Mouse (Mus musculus): ENCODE measurements at regions not wholly inside any gene's neighbourhood (a gene's known extent, or its start where the extent isn't known, plus 50 kb on each side); places are given as distances from the start of the nearest gene placed in this dataset.

DNA sequence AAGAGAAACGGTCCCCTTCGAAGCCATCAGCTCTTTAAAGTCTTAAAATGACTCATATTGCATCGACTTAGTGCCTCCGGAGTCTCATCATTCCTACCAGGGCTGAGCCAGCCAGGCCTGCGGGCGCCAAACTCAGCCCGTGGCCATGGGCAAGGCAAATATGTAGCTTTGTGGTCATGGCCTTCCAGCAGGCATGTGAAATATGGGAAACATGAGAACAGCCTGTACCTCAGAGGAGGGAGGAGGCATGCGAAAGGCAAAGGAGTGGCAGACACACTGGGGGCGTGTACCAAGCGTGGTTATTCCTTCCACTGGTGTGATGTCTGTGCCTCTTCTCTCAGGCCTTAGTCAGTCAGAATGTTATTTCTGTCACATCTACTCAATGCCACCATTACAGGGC is 706.3 kb upstream of the Car8 start:
- DNase-seq, result no peak

DNA sequence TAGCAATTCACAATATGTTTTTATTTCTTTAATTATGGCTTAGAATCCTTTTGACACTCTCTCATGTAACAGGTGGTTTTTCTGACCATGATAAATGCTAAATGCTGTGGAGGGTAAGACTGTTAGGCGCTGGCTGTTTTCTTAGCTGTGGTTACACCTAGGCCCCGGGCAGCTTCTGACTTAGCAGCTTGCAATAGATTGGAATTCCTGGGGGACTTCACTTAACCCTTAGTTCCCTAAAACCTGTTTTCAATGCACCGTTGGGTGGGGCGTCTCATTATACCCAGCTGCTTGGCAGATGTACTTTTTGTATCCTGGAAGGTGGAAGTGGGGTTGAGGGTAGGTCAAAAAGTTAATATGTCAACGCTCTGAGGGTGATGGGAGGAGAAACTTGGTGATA is 704.2 kb upstream of the Car8 start:
- no peak for DNase-seq

DNA sequence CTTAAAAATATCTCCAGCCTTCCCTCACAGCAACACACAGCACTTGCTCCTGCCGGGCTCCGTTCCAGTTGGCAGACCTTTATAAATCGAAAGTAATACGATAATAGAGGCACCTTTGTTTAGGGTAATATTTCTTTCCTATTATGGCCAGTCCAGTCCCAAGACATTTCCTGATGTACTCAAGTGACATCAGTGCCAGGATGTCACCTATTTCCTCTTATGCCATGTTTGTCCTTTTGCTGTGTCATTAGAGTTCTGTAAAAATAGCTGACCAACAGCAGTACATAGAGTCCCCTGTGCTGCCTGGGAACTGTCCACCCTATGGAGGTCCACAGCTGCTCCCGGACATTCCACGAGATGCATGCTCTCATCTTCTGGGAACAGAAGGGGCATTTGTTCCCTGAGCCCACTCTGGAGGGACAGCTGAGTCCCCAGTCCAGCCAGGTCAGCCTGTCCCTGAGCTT is 700.1 kb upstream of the Car8 start:
- peak; percentile 45 for DNase-seq

DNA sequence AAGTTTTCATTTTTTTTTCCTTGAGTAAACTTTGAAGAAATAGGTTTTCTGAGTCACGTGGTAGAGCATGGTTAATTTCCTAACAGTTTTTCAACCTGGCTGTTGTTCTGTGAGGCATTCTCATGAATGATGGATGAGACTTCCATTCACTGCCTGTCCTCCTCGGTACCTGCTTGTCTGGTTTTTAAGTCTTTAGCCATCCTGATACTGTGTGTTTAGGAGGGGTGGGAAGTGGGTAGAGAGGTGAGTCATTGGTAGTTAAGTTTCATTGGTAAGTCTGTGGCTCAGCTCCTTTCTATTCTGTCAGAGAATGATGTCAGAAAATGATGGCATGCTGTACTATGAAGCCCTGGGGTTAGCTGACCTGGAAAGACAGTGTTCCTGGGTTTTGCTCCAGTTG is 697.1 kb upstream of the Car8 start:
- DNase-seq, result no peak

DNA sequence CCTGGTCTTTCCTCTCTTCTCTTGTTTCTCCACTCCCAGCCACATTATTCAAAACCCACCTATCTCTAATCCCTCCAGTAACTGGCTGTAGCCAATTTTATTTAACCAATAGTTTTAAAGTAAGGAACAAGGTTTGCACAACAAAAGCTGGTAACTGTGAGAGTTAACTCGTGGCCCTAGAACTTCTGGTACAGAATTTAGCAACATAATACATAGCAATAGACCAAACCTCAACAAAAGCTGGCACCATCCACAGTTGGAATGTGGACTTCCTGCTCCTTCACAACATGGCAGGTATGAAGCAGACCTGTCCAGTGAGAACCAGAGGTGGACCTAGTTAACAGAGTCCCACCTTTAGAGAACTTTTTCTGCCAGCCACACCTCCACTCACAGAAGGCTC is 695.7 kb upstream of the Car8 start:
- no peak for DNase-seq

DNA sequence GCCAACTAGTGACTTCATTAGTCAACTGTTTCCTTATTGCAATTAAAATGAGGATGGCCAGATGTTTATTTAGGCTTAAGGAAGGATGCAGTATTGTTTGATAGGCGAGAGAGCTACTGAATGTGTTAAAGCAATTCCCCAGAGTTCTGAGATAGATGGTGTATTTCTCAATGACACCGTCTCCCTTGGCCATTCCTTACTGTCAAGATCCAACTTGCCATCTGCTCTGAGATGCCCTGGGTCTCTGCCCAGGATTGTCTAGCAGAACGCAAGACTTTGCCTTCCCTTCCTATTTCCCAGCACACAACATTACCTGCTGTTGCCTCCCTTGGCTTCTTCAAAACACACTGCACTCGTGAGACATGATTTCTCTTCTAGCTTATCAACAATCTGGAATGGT is 690.5 kb upstream of the Car8 start:
- peak; percentile 83 for DNase-seq

DNA sequence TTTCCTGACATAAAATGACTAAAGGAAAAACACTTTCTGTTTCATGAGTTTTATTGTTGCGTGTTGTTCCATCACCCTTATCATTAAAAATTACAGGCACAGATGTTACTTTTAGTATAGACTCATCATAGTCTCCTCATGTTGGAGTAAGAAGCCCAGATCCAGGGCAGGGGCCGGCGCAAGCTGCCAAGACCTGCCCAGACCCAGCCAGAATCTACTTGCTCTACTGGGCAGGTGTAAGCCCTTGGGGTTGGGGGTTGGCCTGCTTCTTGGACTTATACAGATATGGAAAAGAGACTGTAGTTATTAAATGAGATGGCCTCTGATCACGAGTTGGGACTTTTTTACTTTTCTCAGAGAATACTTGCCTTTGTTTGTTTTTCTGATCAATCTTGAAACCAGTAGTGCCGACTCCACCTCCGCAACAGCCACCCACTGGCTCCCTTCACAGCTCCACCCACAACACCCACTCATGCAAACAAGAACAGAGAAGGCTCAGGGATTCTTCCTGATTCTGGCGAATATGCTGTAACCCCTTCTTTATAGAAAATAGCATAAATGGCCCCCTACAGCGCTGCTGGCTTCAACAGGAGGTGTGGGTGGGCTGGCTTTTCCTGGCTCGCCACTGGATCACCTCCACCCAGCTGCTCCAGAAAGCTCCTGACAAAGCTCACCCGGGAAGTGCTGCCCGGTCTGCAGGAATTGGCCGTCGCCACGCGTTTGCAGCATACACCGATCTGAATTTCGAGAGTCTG is 689.9 kb upstream of the Car8 start:
- DNase-seq, result peak; percentile 51

DNA sequence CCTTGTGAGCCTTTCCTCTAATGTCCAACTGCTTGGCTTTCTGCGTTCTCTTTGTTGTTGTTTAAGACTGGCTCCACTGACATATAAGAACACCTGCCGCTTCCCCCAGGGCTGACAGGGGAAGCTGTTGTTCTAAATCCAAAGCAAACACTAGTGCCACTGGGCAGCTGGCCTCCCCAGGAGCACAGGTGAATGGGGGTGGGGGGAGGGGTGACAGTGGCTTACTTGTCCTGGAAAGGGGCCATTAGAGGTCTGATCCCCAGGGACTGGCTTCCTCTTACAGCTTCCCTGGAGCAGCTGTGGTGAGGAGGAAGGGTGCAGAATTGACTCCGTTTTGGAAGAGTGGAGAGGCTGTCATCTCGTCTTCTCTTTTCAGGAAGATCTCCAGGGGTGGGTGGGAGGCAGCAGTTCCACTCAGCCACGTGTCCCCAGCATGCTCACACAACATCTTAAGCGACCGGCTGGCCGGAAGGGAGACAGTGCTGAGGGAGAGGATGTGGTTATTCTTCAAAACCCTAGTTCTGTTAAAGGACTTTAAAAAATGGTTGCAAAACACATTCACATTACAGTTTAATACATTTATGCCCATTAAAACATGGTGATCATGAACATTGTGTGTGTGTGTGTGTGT is 688.5 kb upstream of the Car8 start:
- no peak for DNase-seq

DNA sequence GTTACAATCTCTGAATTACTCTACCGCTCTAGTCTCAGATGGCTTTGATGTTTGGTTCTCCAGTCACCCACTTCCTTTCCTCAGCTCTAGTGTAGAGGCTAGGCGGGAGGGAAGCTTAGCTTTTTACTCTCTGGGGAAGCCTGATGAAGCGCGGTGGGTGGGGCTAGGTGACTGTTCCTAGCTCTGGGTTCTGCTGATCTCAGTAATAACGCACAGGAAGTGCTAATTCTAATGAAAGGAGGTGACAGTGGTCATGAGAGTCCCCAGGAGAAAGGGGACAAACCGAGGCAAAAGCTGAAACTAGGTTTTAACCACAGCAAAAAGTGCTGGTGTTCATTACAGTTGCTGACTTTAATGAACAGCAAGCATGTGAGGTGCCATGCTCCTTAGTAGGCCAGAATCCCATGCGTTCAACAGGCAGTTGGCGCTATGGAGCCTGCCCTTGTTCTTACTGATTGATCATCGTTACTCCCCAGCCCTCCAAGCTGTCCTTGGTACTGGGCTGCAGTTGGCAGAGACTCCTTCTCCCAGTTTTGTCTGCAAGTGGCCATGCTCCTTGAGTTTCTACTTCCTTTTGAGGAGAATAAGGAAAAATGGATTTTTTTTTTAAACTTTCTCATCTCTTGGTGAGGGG is 687.9 kb upstream of the Car8 start:
- no peak for DNase-seq

DNA sequence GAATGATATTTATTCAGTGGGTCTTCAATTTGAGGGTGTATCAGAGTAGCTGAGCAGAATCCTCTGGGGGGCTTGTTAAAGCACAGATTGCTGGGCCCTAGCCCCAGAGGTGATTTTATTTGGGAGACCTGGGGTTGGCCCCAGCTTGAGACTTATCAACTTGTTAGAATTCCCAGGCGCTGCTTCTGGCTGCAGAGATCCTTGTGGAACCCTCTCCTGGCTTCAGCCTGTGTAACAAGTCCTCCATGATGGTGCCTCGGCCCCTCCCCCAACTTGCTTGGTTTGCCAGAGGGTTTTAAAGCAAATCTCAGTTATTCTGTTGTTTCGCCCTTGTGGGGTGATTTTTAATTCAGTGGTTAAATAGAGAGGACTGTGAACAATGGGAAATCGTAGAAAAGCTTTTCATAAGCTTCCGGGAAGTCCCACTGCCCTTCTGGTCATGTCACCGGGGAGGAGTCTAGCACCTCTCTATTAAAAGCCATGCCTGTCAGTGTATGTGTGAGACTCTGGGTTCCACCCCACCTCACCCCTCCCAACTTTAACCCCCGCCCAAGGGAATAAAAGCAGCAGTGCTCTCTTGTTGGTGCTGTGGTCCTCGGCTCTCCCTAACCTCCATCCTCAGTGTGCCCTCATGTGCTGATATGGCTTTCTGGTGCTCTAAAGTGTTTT is 684.0 kb upstream of the Car8 start:
- DNase-seq, result no peak

DNA sequence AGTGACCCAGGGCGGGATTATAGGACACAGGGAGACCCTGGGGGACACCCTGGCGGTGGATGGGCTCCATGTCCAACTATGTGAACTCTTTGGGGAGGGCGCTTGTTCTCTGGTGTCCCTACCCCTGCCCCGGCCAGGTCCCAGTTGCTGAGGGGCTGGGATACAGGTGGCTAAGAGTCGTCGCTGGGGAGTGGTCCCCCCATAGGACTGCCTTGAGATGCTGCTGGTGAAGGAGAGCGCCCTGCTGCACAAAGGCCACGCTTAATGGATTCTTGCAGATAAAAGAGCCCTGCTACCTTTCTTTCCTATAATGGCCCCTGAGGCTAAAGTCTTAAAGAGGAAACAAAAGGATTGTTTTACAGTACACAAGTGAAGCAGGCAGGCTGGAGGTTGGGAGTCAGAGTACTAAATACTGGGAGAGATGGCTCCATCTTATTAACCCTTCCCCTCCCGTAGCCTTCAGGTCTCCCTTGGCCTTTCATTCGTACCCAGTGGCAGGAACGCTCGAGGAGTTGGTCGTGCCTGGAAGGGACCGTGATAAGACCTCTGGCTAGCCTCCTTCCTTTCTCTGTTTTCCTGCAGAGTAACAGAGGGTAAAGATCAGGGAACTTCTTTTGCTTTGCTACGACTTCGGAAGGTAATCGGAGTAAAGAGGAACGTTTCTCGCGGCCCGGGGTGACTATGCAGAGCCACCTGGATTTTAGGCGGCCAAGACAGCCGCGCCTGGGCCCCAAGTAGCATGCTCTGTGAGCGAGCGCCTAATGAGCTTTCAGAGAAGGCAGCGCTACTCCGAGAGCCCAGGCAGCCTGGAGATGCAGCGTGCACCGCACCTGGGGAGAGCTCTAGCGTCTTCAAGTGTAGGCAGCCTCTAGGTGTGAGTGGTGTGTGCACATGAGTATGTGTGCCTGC is 682.9 kb upstream of the Car8 start:
- DNase-seq, result no peak

DNA sequence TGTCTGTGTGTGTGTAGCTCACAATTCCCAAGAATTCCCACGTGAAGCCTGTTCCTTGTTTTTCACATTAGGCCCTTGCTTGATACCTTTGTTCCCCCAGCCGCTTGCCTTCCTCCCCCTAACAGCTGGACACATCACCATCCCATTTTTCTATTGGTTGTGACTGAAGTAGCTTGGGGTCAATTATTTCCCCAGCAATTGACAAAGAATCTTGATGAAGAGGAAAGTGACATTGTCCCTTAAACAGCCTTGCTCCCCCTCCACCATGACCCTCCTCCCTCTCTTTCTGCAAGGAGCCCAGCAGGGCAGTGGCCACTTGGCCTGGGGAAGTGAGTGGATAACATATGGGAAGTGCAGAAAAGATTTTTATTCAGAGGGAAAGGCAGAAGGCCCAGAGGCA is 681.5 kb upstream of the Car8 start:
- no peak for DNase-seq

DNA sequence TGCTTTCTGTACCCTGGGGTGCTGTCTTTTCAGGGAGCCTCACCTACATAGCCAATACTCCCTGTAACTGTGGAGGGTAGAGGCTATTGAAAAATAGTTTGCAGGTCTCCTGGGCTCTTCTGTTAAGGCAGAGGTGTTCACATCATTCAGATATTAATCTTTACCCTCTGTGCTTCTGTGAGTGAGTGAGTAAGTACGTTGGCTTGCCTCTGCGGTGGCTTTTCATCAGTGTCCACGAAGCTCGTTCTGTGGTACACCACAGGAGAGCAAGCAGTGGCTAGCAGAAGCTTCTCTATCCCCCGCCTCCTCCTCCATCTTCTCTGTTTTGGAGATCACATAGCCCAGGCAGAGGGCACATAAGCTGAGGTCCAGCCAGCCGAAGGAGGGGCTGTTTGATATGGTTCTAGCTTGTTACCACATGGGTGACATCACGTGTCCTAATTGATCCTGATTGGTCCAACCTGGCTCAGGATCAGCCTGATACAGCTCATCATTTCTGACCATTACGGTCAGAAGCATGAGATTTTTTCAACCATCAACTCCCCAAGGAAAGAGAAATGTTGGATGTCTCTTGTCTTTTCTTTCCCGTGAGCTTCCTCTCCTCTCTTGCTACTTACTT is 680.6 kb upstream of the Car8 start:
- DNase-seq, result no peak
